ENCODE assay signal across 15 mouse cellular contexts in the genomic region with DNA sequence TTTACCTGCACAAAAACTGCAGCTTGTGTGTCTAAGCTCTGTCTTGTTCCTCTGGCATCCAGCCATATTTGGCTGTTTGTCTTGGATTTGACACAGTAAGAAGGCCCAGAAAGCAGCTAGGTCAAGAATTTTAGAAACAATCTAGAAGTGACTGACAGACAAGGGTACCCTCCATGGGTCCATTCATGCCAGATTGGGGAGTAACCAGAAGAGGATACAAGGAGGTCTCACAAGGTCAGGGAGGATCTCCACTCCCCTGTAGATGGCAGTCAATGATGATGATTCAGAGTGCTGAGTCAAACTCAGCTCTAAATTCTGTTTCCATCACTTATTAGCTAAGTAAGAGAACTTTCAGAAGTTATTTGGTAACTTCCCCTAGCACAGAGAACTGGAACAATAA. TPM values are rescaled to one million over a fixed set of nuclear protein-coding genes. Genes with fewer than 3 reads are reported as not detected.
DNase-seq lines count a peak whose midpoint lies in the region; ATAC-seq and TF ChIP-seq lines count a peak whose summit lies in the region.
"Had no signal": no experiment of that assay in that cellular context is flagged by ENCODE, and none has a peak within 500 bp of the region (broad histone marks: within the 10 kb centered on the region; RNA-seq: fewer than 3 reads in every experiment).

No protein-coding gene starts in this region.

- no peak overlapping the region for H3K27ac ChIP-seq in hindbrain, postnatal 0 days
- no peak overlapping the region for H3K27ac ChIP-seq in hindbrain, embryonic 12.5 days
- H3K27ac ChIP-seq: gastrocnemius, adult 2 months; heart, embryonic 13.5 days; hindbrain, embryonic 14.5 days; limb, embryonic 12.5 days had no signal

- no peak overlapping the region for H3K4me3 ChIP-seq in hindbrain, postnatal 0 days (ENCODE audit: low read length)
- no peak overlapping the region for H3K4me3 ChIP-seq in hindbrain, embryonic 12.5 days
- H3K4me3 ChIP-seq: gastrocnemius, adult 2 months; heart, embryonic 13.5 days; limb, embryonic 12.5 days had no signal

- H3K4me2 ChIP-seq in hindbrain, postnatal 0 days (ENCODE audit: low read depth, low read length), result no peak overlapping the region
- H3K4me2 ChIP-seq in hindbrain, embryonic 12.5 days (replicated peaks), result no peak overlapping the region
- H3K4me2 ChIP-seq: heart, embryonic 13.5 days; hindbrain, embryonic 14.5 days; limb, embryonic 12.5 days; lung, embryonic 14.5 days had no signal

- H3K9ac ChIP-seq in hindbrain, postnatal 0 days (replicated peaks; ENCODE audit: low read length), result no peak overlapping the region
- H3K9ac ChIP-seq in hindbrain, embryonic 12.5 days, result no peak overlapping the region
- H3K9ac ChIP-seq: heart, embryonic 13.5 days; hindbrain, embryonic 14.5 days; limb, embryonic 12.5 days; lung, embryonic 14.5 days had no signal

- no peaks in the 10 kb centered on the region for H3K9me3 ChIP-seq in hindbrain, postnatal 0 days (ENCODE audit: low read length)
- no peaks in the 10 kb centered on the region for H3K9me3 ChIP-seq in hindbrain, embryonic 12.5 days (replicated peaks)
- H3K9me3 ChIP-seq: heart, embryonic 13.5 days; limb, embryonic 12.5 days had no signal

- ATAC-seq in hindbrain, postnatal 0 days, result no peak
- ATAC-seq in hindbrain, embryonic 12.5 days (ENCODE audit: low FRiP score), result no peak
- ATAC-seq in activated CD4-positive, CD25-positive, alpha-beta regulatory T cell, adult 4 months, result peak; percentile 72
- ATAC-seq in inflammation-experienced regulatory T-cells, adult 6 months, result peak; percentile 70
- ATAC-seq in megakaryocyte, adult 5-6 weeks (ENCODE audit: poor library complexity, severe bottlenecking), result peak; percentile 91

- no peak for TF ChIP-seq CTCF in hindbrain, postnatal 0 days (IDR thresholded peaks at IDR 0.05; ENCODE audit: low read depth)

- peaks cover 5% of the 10 kb centered on the region; the same call in 1 of the 2 replicates for H3K4me1 ChIP-seq in hindbrain, postnatal 0 days (ENCODE audit: insufficient read depth, low read length)
- H3K4me1 ChIP-seq in hindbrain, embryonic 12.5 days, result peaks cover 15% of the 10 kb centered on the region

- H3K27me3 ChIP-seq in hindbrain, postnatal 0 days (ENCODE audit: insufficient read depth, low read length), result no peaks in the 10 kb centered on the region
- H3K27me3 ChIP-seq in hindbrain, embryonic 12.5 days, result no peaks in the 10 kb centered on the region
- H3K27me3 ChIP-seq: heart, embryonic 13.5 days; limb, embryonic 12.5 days had no signal

- DNase-seq in hindbrain, postnatal 0 days (ENCODE audit: low spot score), result peak; percentile 19
- no peak for DNase-seq in ovary, adult 18-20 months (ENCODE audit: low spot score)
- DNase-seq in spleen, adult 18-20 months, result no peak
- DNase-seq in spleen, postnatal 10 days (ENCODE audit: low spot score in 2 of 2), result no peak
- DNase-seq: gastrocnemius, adult 2 months; layer of hippocampus, adult 9-11 months; lung, embryonic 14.5 days; thymus, postnatal 4 days had no signal

- H3K36me3 ChIP-seq in hindbrain, postnatal 0 days (ENCODE audit: insufficient read depth, low read length), result no peaks in the 10 kb centered on the region
- no peaks in the 10 kb centered on the region for H3K36me3 ChIP-seq in hindbrain, embryonic 12.5 days
- H3K36me3 ChIP-seq: heart, embryonic 13.5 days had no signal

RNA-seq across cellular contexts. Expression of a gene that starts 8.2 kb away (rescaled TPM):
- total RNA-seq in hindbrain, postnatal 0 days (2014; rRNA removed), result 33.4 and 35.1 TPM in 2 replicates
- 10.7 and 10.9 TPM in 2 replicates for polyA plus RNA-seq in hindbrain, postnatal 0 days (2015; fragmentation: Nextera tagmentation; extraction: Ambion mirVana)
- polyA plus RNA-seq in hindbrain, embryonic 12.5 days (2016; fragmentation: Nextera tagmentation; extraction: Ambion mirVana), result 21.3 and 22.3 TPM in 2 replicates
- 10 to 100 TPM; 11.3 to 15.6 TPM for polyA plus RNA-seq in activated CD4-positive, CD25-positive, alpha-beta regulatory T cell, adult 4 months (2017; shearing (Covaris generic))
- 10 to 100 TPM; 15.3 to 29.8 (median 19.5) TPM for polyA plus RNA-seq in inflammation-experienced regulatory T-cells, adult 6 months (2017; shearing (Covaris generic))
- 0.02 TPM in 1 of 2 replicates, not detected in the other for total RNA-seq in megakaryocyte, adult 5-6 weeks (2015)
- total RNA-seq in megakaryocyte, adult 5-6 weeks (2017), result not detected in 2 replicates

Comparison
In these comparisons a context has a peak if more than half of its experiments do, and no peak if none do; other contexts are left out.
1. ATAC-seq: peak in activated CD4-positive, CD25-positive, alpha-beta regulatory T cell, adult 4 months (single experiment), inflammation-experienced regulatory T-cells, adult 6 months (single experiment) and megakaryocyte, adult 5-6 weeks (single experiment); none in hindbrain, postnatal 0 days (single experiment) and hindbrain, embryonic 12.5 days (single experiment).